Mouse (Mus musculus) liver, adult (tissue): ENCODE data around the gene Gm36864.

Source experiments
- GATA4 ChIP-seq: IDR thresholded peaks from 2 replicates; pipeline ENCODE4 v1.6.1; 2014; ENCODE audit warnings: mild to moderate bottlenecking, low read length; ENCODE audit not compliant: insufficient replicate concordance

The Gm36864 gene

GRCm38 (mm10) chr7:44280959-44281358 is 45.0 kb downstream of the Gm36864 start:
- TF ChIP-seq GATA4 = no peak

GRCm38 (mm10) chr7:44281586-44281985 is 45.6 kb downstream of the Gm36864 start:
- no peak for TF ChIP-seq GATA4

DNA sequence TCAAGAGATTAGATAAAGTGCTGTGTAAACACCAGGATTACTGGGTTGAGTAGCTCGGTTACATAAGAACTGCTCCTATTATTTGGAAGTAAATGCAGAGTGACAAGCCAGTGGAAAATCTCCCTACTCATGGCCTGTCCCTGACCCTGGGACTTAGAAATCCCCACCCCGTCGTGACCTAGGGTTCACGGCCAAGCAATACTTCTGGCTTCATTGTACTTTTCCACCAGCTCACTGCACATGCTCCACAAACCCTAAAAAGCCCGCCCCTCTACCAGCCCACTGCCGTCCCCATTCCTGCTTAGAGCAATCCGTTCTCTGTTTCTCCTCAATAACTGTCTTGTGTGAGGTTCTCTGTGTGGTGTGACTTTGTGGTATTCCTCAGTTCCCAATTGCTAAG is 51.8 kb downstream of the Gm36864 start:
- TF ChIP-seq GATA4 = no peak

- TF ChIP-seq GATA4 = no peak
Measured at GRCm38 (mm10) chr7:44290986-44291385, 55.0 kb downstream of the Gm36864 start.

DNA sequence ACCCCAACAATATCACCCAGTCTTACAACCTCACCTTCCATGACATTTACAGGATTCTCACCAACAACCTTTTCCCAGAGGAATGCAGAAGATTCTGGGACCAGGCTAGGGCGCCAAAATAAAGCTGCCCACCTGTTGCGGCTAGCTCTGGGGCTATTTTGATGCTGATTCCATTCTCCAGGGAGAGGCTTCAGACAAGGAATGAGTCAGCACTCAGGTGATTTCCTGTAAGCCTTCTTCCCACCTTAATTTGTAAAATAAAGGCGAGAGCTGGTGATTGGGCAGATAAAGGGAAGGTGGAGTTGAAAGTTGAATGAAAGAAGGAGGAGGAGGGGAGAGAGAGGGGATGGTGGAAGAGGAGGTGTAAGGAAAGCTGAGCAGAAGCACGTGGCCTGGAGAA is 55.4 kb downstream of the Gm36864 start:
- no peak for TF ChIP-seq GATA4
